Mouse (Mus musculus) ovary, adult 10 weeks (tissue): ENCODE results near the gene Olfr907. TPM values are rescaled to one million over a fixed set of nuclear protein-coding genes. Genes with fewer than 3 reads are reported as not detected.

Source experiments
- polyA plus RNA-seq: library from polyadenylated mRNA; stranded (reverse); fragments of 350-450 nt; fragmentation: Illumina TruSeq; extraction: RNeasy Lipid Tissue Mini Kit (QIAGEN cat#74804); gene quantifications from one replicate; pipeline ENCODE4 v1.2.3, GENCODE M21; 2014

The Olfr907 gene
- not detected for polyA plus RNA-seq

DNA sequence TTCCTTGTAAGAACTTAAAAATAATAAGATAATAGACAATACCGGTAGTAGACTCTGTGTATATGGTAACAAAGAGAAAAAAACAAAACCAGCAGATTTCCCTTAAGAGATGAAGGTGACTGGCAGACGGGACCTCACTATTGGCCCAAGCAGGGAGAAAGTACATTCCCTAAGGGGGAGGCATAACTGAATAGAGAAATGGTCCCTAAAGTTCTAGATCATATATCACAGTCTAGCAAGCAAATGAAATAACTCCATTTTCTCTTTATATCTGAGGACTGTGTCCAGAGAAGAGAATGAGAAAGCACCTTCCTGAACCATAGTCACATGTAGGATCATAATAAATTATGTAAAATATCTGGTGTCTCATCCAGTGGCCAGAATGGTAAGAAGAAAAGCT is at the start of gene Olfr907:
Gene Olfr907, plus strand, starts transcription at position 301 of the 400 bp plus-strand sequence.

DNA sequence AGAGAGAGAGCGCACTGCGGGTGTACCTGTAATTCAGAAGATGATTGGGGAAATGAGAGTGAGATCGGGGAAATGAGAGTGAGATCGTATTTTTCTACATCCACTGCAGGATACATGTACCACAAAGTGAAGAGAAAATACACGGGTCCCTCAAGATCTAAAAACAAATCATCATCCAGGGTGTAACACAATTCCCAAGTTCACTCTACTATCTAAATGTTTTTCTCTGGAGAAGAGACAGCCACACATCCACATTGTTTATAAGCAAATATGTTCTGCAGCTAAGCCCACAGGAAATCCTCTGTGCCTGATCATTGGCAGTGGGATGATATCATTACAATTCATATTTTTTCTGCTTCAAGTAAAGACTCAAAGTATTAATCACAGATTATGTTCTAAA is 48.2 kb upstream of the Olfr907 start, which contains the start of gene Olfr902:
Gene Olfr902, plus strand, starts transcription at position 301 of the 400 bp plus-strand sequence.

GRCm38 (mm10) chr9:38462844-38463243 is 32.8 kb upstream of the Olfr907 start, which contains the start of gene Olfr904:
TSS of gene Olfr904 (plus strand) at chr9:38463144.

GRCm38 (mm10) chr9:38470807-38471206 is 24.8 kb upstream of the Olfr907 start, which contains the start of gene Olfr905:
TSS of gene Olfr905 (plus strand) at chr9:38471107.

GRCm38 (mm10) chr9:38486785-38487184 is 8.8 kb upstream of the Olfr907 start, which contains the start of gene Olfr906:
TSS of gene Olfr906 (plus strand) at chr9:38487085.

GRCm38 (mm10) chr9:38521280-38521679 is 25.7 kb downstream of the Olfr907 start, which contains the start of gene Olfr911-ps1:
TSS of gene Olfr911-ps1 (plus strand) at chr9:38521580.

GRCm38 (mm10) chr9:38537549-38537948 is 41.9 kb downstream of the Olfr907 start, which contains the start of gene Olfr910:
TSS of gene Olfr910 (plus strand) at chr9:38537849.

Other genes with a start within 250 kb of the Olfr907 start
- gene Olfr143, start 243.0 kb upstream of the Olfr907 start, polyA plus RNA-seq, result not detected
- not detected for gene Olfr895, start 227.9 kb upstream of the Olfr907 start, polyA plus RNA-seq
- not detected for gene Olfr896-ps1, start 204.7 kb upstream of the Olfr907 start, polyA plus RNA-seq
- gene Olfr25, start 166.7 kb upstream of the Olfr907 start, polyA plus RNA-seq, result not detected
- not detected for gene Olfr898, start 147.4 kb upstream of the Olfr907 start, polyA plus RNA-seq
- gene Olfr250, start 128.9 kb upstream of the Olfr907 start, polyA plus RNA-seq, result not detected
- not detected for gene Olfr251, start 118.7 kb upstream of the Olfr907 start, polyA plus RNA-seq
- not detected for gene Olfr147, start 94.1 kb upstream of the Olfr907 start, polyA plus RNA-seq
- not detected for gene Olfr901, start 66.3 kb upstream of the Olfr907 start, polyA plus RNA-seq
- not detected for gene Olfr902, start 48.1 kb upstream of the Olfr907 start, polyA plus RNA-seq
- gene Olfr904, start 32.7 kb upstream of the Olfr907 start, polyA plus RNA-seq, result not detected
- gene Olfr905, start 24.7 kb upstream of the Olfr907 start, polyA plus RNA-seq, result not detected
- not detected for gene Olfr906, start 8.7 kb upstream of the Olfr907 start, polyA plus RNA-seq
- gene Olfr911-ps1, start 25.8 kb downstream of the Olfr907 start, polyA plus RNA-seq, result not detected
- gene Olfr910, start 42.0 kb downstream of the Olfr907 start, polyA plus RNA-seq, result not detected
- gene Olfr912, start 84.4 kb downstream of the Olfr907 start, polyA plus RNA-seq, result not detected
- gene Olfr913, start 97.0 kb downstream of the Olfr907 start, polyA plus RNA-seq, result not detected
- gene Olfr914, start 109.3 kb downstream of the Olfr907 start, polyA plus RNA-seq, result not detected
- gene Olfr916, start 164.1 kb downstream of the Olfr907 start, polyA plus RNA-seq, result not detected
- gene Olfr917, start 170.0 kb downstream of the Olfr907 start, polyA plus RNA-seq, result not detected
- not detected for gene Olfr918, start 178.8 kb downstream of the Olfr907 start, polyA plus RNA-seq
- gene Olfr919, start 207.9 kb downstream of the Olfr907 start, polyA plus RNA-seq, result not detected
- 116 TPM for gene Vwa5a, start 222.5 kb downstream of the Olfr907 start, polyA plus RNA-seq